Mouse (Mus musculus) midbrain, embryonic 15.5 days (tissue): ENCODE measurements around the gene Rps5. TPM values are rescaled to one million over a fixed set of nuclear protein-coding genes. Genes with fewer than 3 reads are reported as not detected.

Experiments used
- ATAC-seq: fragments of 200-750 bp; cut with Nextera tagmentation; replicated peaks from 2 replicates; pipeline ENCODE4 v1.8.0; 2017; ENCODE audit warnings: moderate TSS enrichment
- H3K27ac ChIP-seq: fragments of 300-500 bp; sonication (generic); 2 replicates; pipeline ENCODE4 v1.5.1; 2015; ENCODE audit warnings: mild to moderate bottlenecking, inconsistent platforms
- H3K27me3 ChIP-seq: fragments of 300-500 bp; sonication (generic); replicated peaks from 2 replicates; pipeline ENCODE4 v1.6.1; 2015; ENCODE audit warnings: inconsistent platforms
- H3K36me3 ChIP-seq: fragments of 300-500 bp; sonication (generic); replicated peaks from 2 replicates; pipeline ENCODE4 v1.6.1; 2015; ENCODE audit warnings: inconsistent platforms
- H3K4me1 ChIP-seq: fragments of 300-500 bp; sonication (generic); 2 replicates; pipeline ENCODE4 v1.6.1; 2015; ENCODE audit warnings: inconsistent platforms
- H3K4me2 ChIP-seq: fragments of 300-500 bp; sonication (generic); 2 replicates; pipeline ENCODE4 v1.6.1; 2015; ENCODE audit warnings: inconsistent platforms, mild to moderate bottlenecking, moderate library complexity
- H3K4me3 ChIP-seq: fragments of 300-500 bp; sonication (generic); 2 replicates; pipeline ENCODE4 v1.5.1; 2015; ENCODE audit warnings: mild to moderate bottlenecking, inconsistent platforms
- H3K9ac ChIP-seq: fragments of 300-500 bp; sonication (generic); 2 replicates; pipeline ENCODE4 v1.6.1; 2015; ENCODE audit warnings: mild to moderate bottlenecking, inconsistent platforms
- H3K9me3 ChIP-seq: fragments of 300-500 bp; sonication (generic); 2 replicates; pipeline ENCODE4 v1.6.1; 2016; ENCODE audit warnings: inconsistent platforms
- WGBS: fragments of 180-500 bp; shearing (Covaris S2); methylation state at CpG from one replicate; pipeline ENCODE4 v1.1.7; 2015; ENCODE audit warnings: mixed read lengths; 5-methylcytosine and 5-hydroxymethylcytosine counted together
- polyA plus RNA-seq: library from polyadenylated mRNA; unstranded; fragments of >200 nt; fragmentation: Nextera tagmentation; extraction: Ambion mirVana; gene quantifications from 2 replicates; pipeline ENCODE4 v1.2.1, GENCODE M21; 2015

The Rps5 gene
- polyA plus RNA-seq, 1 experiment from 2014 or later: 567 TPM

GRCm38 (mm10) chr7:12966104-12966845, 44.2 kb downstream of the Rps5 start:
- peak; percentile 71 for ATAC-seq
- under 1% methylated on average over 29 of the region's 29 CpGs for WGBS
- peak overlapping the region; percentile 87 for H3K4me2 ChIP-seq

GRCm38 (mm10) chr7:12970906-12971305, 48.8 kb downstream of the Rps5 start:
- H3K36me3 ChIP-seq: peaks cover 28% of the 10 kb centered on the region
- whole genome bisulfite sequencing: 94% methylated on average over 25 of the region's 25 CpGs
- H3K27ac ChIP-seq: no peak overlapping the region
- H3K9me3 ChIP-seq: no peaks in the 10 kb centered on the region
- no peak for ATAC-seq
- peaks cover 15% of the 10 kb centered on the region for H3K4me1 ChIP-seq
- no peak overlapping the region for H3K9ac ChIP-seq
- no peak overlapping the region for H3K4me3 ChIP-seq
- H3K27me3 ChIP-seq: no peaks in the 10 kb centered on the region
- H3K4me2 ChIP-seq: no peak overlapping the region

More at GRCm38 (mm10) chr7:12966104-12966845, 44.2 kb downstream of the Rps5 start:
- Histone ChIP-seq H3K27me3 (no peaks in the 10 kb centered on the region), H3K27ac (peak overlapping the region; percentile 89), H3K9ac (peak overlapping the region; percentile 80), H3K4me3 (peak overlapping the region; percentile 64), H3K9me3 (no peaks in the 10 kb centered on the region), H3K4me1 (peaks cover 28% of the 10 kb centered on the region), H3K36me3 (peaks cover 18% of the 10 kb centered on the region)

Other genes with a start within 250 kb of the Rps5 start
- not detected in 2 replicates for gene Vmn2r55, start 237.3 kb upstream of the Rps5 start, polyA plus RNA-seq
- gene Vmn2r56, start 187.3 kb upstream of the Rps5 start, polyA plus RNA-seq: not detected in 2 replicates
- gene Zscan18, start 118.7 kb upstream of the Rps5 start, polyA plus RNA-seq: 35.3 and 35.4 TPM in 2 replicates
- gene Zfp329, start 103.4 kb upstream of the Rps5 start, polyA plus RNA-seq: 35.2 and 36.0 TPM in 2 replicates
- gene Zfp110, start 87.5 kb upstream of the Rps5 start, polyA plus RNA-seq: 28.3 and 30.8 TPM in 2 replicates
- 8.6 and 9.4 TPM in 2 replicates for gene Zfp128, start 41.1 kb upstream of the Rps5 start, polyA plus RNA-seq
- 11.8 and 12.8 TPM in 2 replicates for gene Zscan22, start 24.5 kb upstream of the Rps5 start, polyA plus RNA-seq
- 0.90 and 0.93 TPM in 2 replicates for gene Rnf225, start 5.1 kb downstream of the Rps5 start, polyA plus RNA-seq
- gene Zfp324, start 43.5 kb downstream of the Rps5 start, polyA plus RNA-seq: 17.1 and 17.7 TPM in 2 replicates
- gene Zfp446, start 55.6 kb downstream of the Rps5 start, polyA plus RNA-seq: 14.2 and 16.4 TPM in 2 replicates
- gene Slc27a5, start 75.9 kb downstream of the Rps5 start, polyA plus RNA-seq: 0.38 and 0.65 TPM in 2 replicates
- 229 and 258 TPM in 2 replicates for gene Trim28, start 76.8 kb downstream of the Rps5 start, polyA plus RNA-seq
- gene Zbtb45, start 87.7 kb downstream of the Rps5 start, polyA plus RNA-seq: 45.9 and 46.7 TPM in 2 replicates
- 188 TPM in 2 replicates for gene Chmp2a, start 112.5 kb downstream of the Rps5 start, polyA plus RNA-seq
- 141 and 162 TPM in 2 replicates for gene Ube2m, start 116.0 kb downstream of the Rps5 start, polyA plus RNA-seq
- 10.7 and 11.4 TPM in 2 replicates for gene Mzf1, start 132.5 kb downstream of the Rps5 start, polyA plus RNA-seq
- 0.13 and 0.19 TPM in 2 replicates for gene Vmn1r85, start 172.9 kb downstream of the Rps5 start, polyA plus RNA-seq
- not detected in 2 replicates for gene Vmn1r86, start 197.6 kb downstream of the Rps5 start, polyA plus RNA-seq
- gene Vmn1r87, start 217.9 kb downstream of the Rps5 start, polyA plus RNA-seq: not detected in 2 replicates
- gene Vmn1r88, start 237.3 kb downstream of the Rps5 start, polyA plus RNA-seq: not detected in 2 replicates